In the genomic region with DNA sequence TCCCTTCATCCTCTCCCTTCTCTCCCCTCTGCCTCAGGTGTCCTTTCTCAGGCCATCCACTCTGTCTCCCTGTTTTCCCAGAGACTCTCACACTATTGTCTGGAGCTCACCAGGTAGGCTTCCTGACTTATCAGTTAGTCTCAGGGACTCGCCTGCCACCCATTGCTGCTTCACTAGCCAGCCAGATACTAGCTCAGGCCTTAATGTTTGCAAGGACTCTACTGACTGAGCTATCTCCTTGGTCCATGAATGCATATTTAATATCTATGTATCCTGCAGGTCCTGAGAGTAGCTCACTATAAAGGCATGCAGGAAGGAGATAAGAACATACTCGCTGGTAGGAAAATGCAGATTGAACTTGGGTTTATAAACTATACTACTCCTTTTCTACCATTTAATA, we compare ENCODE assay signal across 11 mouse cellular contexts. TPM values are rescaled to one million over a fixed set of nuclear protein-coding genes. Genes with fewer than 3 reads are reported as not detected.
DNase-seq lines count a peak whose midpoint lies in the region; ATAC-seq and TF ChIP-seq lines count a peak whose summit lies in the region.
"Had no signal": no experiment of that assay in that cellular context is flagged by ENCODE, and none has a peak within 500 bp of the region (broad histone marks: within the 10 kb centered on the region; RNA-seq: fewer than 3 reads in every experiment).

No protein-coding gene starts in this region.

- 0 out of 2 replicates have a peak overlapping the region, but pooled peaks have one; percentile 7 for H3K9ac ChIP-seq in heart, postnatal 0 days (replicated peaks; ENCODE audit: low read depth, low read length)
- H3K9ac ChIP-seq in midbrain, embryonic 13.5 days (replicated peaks) = no peak overlapping the region

- DNase-seq in heart, postnatal 0 days (ENCODE audit: low spot score) = no peak
- DNase-seq in heart, adult 8-10 months (ENCODE audit: low spot score) = no peak
- peak; percentile 92 for DNase-seq in MEL-GATA-1-ER (ENCODE audit: extremely low read depth, low read depth)
- no peak for DNase-seq in embryonic facial prominence, embryonic 10.5 days (ENCODE audit: low spot score)
- DNase-seq in ovary, postnatal 10 days (ENCODE audit: low spot score) = no peak
- DNase-seq: cerebellum, postnatal 10 days; lung, adult 2 months; thymus, adult 18-20 months had no signal

- H3K27ac ChIP-seq in heart, postnatal 0 days (ENCODE audit: low read depth) = no peak overlapping the region
- no peak overlapping the region for H3K27ac ChIP-seq in midbrain, embryonic 13.5 days
- no peak overlapping the region for H3K27ac ChIP-seq in embryonic facial prominence, embryonic 10.5 days (replicated peaks)

- WGBS in heart, postnatal 0 days = 30% methylated on average over 2 of the region's 2 CpGs
- 86% methylated on average over 2 of the region's 2 CpGs for WGBS in midbrain, embryonic 13.5 days
- 86% methylated on average over 2 of the region's 2 CpGs for WGBS in embryonic facial prominence, embryonic 10.5 days

- H3K4me3 ChIP-seq in heart, postnatal 0 days (ENCODE audit: low read depth, low read length) = no peak overlapping the region
- peak overlapping the region; percentile 92 for H3K4me3 ChIP-seq in erythroblast, embryonic 14.5 days (replicated peaks)
- peak overlapping the region; percentile 71 for H3K4me3 ChIP-seq in megakaryocyte, embryonic 14.5 days (replicated peaks)
- no peak overlapping the region for H3K4me3 ChIP-seq in midbrain, embryonic 13.5 days (replicated peaks)
- H3K4me3 ChIP-seq in embryonic facial prominence, embryonic 10.5 days = no peak overlapping the region

- H3K36me3 ChIP-seq in heart, postnatal 0 days (replicated peaks; ENCODE audit: control insufficient read depth, insufficient read depth, low read length) = no peaks in the 10 kb centered on the region
- peaks cover 54% of the 10 kb centered on the region for H3K36me3 ChIP-seq in erythroblast, embryonic 14.5 days (ENCODE audit: control insufficient read depth)
- no peaks in the 10 kb centered on the region for H3K36me3 ChIP-seq in megakaryocyte, embryonic 14.5 days (replicated peaks; ENCODE audit: low read length)
- no peaks in the 10 kb centered on the region for H3K36me3 ChIP-seq in midbrain, embryonic 13.5 days
- no peaks in the 10 kb centered on the region for H3K36me3 ChIP-seq in embryonic facial prominence, embryonic 10.5 days (replicated peaks)

- TF ChIP-seq CTCF in heart, postnatal 0 days (IDR thresholded peaks at IDR 0.05; ENCODE audit: low read depth) = no peak

- ATAC-seq in heart, postnatal 0 days (ENCODE audit: insufficient read depth, low read depth) = no peak
- no peak for ATAC-seq in midbrain, embryonic 13.5 days

- no peaks in the 10 kb centered on the region for H3K9me3 ChIP-seq in heart, postnatal 0 days (replicated peaks; ENCODE audit: control insufficient read depth, low read length)
- no peaks in the 10 kb centered on the region for H3K9me3 ChIP-seq in erythroblast, embryonic 14.5 days (ENCODE audit: control insufficient read depth, low read length)
- H3K9me3 ChIP-seq in megakaryocyte, embryonic 14.5 days = no peaks in the 10 kb centered on the region
- no peaks in the 10 kb centered on the region for H3K9me3 ChIP-seq in midbrain, embryonic 13.5 days
- no peaks in the 10 kb centered on the region for H3K9me3 ChIP-seq in embryonic facial prominence, embryonic 10.5 days

- H3K4me2 ChIP-seq in heart, postnatal 0 days (ENCODE audit: low read depth, low read length) = peak overlapping the region; percentile 62
- H3K4me2 ChIP-seq in midbrain, embryonic 13.5 days (replicated peaks) = no peak overlapping the region

- no peaks in the 10 kb centered on the region for H3K27me3 ChIP-seq in heart, postnatal 0 days (ENCODE audit: control insufficient read depth, insufficient read depth, low read length)
- no peaks in the 10 kb centered on the region for H3K27me3 ChIP-seq in erythroblast, embryonic 14.5 days (ENCODE audit: control insufficient read depth)
- no peaks in the 10 kb centered on the region for H3K27me3 ChIP-seq in megakaryocyte, embryonic 14.5 days (replicated peaks)
- H3K27me3 ChIP-seq in midbrain, embryonic 13.5 days = no peaks in the 10 kb centered on the region
- no peaks in the 10 kb centered on the region for H3K27me3 ChIP-seq in embryonic facial prominence, embryonic 10.5 days (replicated peaks; ENCODE audit: low read depth, poor library complexity, severe bottlenecking)

- H3K4me1 ChIP-seq in heart, postnatal 0 days (ENCODE audit: control insufficient read depth, insufficient read depth) = peaks cover 6% of the 10 kb centered on the region
- peaks cover 77% of the 10 kb centered on the region for H3K4me1 ChIP-seq in erythroblast, embryonic 14.5 days (ENCODE audit: control insufficient read depth)
- H3K4me1 ChIP-seq in megakaryocyte, embryonic 14.5 days = peaks cover 69% of the 10 kb centered on the region
- H3K4me1 ChIP-seq in midbrain, embryonic 13.5 days (replicated peaks) = peaks cover 8% of the 10 kb centered on the region; the same call in 1 of the 2 replicates
- peaks cover 20% of the 10 kb centered on the region for H3K4me1 ChIP-seq in embryonic facial prominence, embryonic 10.5 days

- no peak for TF ChIP-seq EP300 in heart, postnatal 0 days (IDR thresholded peaks at IDR 0.05; ENCODE audit: low read depth)

RNA-seq across cellular contexts. Expression of gene Abcg2, which starts 57.9 kb away (rescaled TPM):
- total RNA-seq in heart, postnatal 0 days (2014; rRNA removed; ENCODE audit: low replicate concordance) = 59.8 and 74.3 TPM in 2 replicates
- polyA plus RNA-seq in heart, postnatal 0 days (2015; fragmentation: Nextera tagmentation; extraction: Ambion mirVana) = 42.1 and 47.3 TPM in 2 replicates
- total RNA-seq in heart, adult 8-10 months (2022) = 10 to 100 TPM; 25.2 to 38.5 (median 34.8) TPM
- polyA plus RNA-seq in erythroblast, embryonic 14.5 days (2012) = 6.8 and 7.5 TPM in 2 replicates
- polyA plus RNA-seq in megakaryocyte, embryonic 14.5 days (2012; ENCODE audit: insufficient read depth, low replicate concordance) = 7.0 TPM in 1 of 2 replicates, not detected in the other
- 33.0 and 39.1 TPM in 2 replicates for polyA plus RNA-seq in midbrain, embryonic 13.5 days (2015; fragmentation: Nextera tagmentation; extraction: Ambion mirVana)
- polyA plus RNA-seq in embryonic facial prominence, embryonic 10.5 days (2016; fragmentation: Nextera tagmentation; extraction: Ambion mirVana) = 52.0 and 58.0 TPM in 2 replicates

Comparison
In these comparisons a context has a peak if more than half of its experiments do, and no peak if none do; other contexts are left out.
1. H3K4me3 ChIP-seq: peak in erythroblast, embryonic 14.5 days (single experiment) and megakaryocyte, embryonic 14.5 days (single experiment); none in heart, postnatal 0 days (single experiment), midbrain, embryonic 13.5 days (single experiment) and embryonic facial prominence, embryonic 10.5 days (single experiment).